Mouse (Mus musculus) C2C12 (cell line): ENCODE measurements around the gene Fam78b. TPM values are rescaled to one million over a fixed set of nuclear protein-coding genes. Genes with fewer than 3 reads are reported as not detected.

ENCODE experiments used
- H3K27me3 ChIP-seq: one replicate; pipeline ENCODE4 v1.6.1; 2011; ENCODE audit not compliant: control insufficient read depth, insufficient read depth, insufficient read length
- H3K36me3 ChIP-seq: one replicate; pipeline ENCODE4 v1.6.1; 2011; ENCODE audit not compliant: control insufficient read depth, insufficient read depth
- H3K4me3 ChIP-seq: one replicate; pipeline ENCODE4 v1.5.1; 2011; ENCODE audit warnings: mild to moderate bottlenecking, control low read depth; ENCODE audit not compliant: poor library complexity, insufficient read depth, severe bottlenecking
- H3K79me2 ChIP-seq: one replicate; pipeline ENCODE4 v1.6.1; 2011; ENCODE audit not compliant: control insufficient read depth, insufficient read depth
- H3K79me3 ChIP-seq: one replicate; pipeline ENCODE4 v1.6.1; 2011; ENCODE audit warnings: low read depth, control low read depth
- H3ac ChIP-seq: one replicate; pipeline ENCODE3; 2011; ENCODE audit warnings: low read depth; ENCODE audit not compliant: control insufficient read depth, insufficient read length
- CEBPB ChIP-seq: IDR thresholded peaks from one replicate; pipeline ENCODE4 v1.6.1; 2011; ENCODE audit warnings: low read depth, mild to moderate bottlenecking, control low read depth, moderate library complexity
- CTCF ChIP-seq: IDR thresholded peaks from one replicate; pipeline ENCODE4 v1.5.1; 2011; ENCODE audit not compliant: control insufficient read depth, insufficient read depth, insufficient read length
- FOSL1 ChIP-seq: IDR thresholded peaks from one replicate; pipeline ENCODE4 v1.8.0; 2011; ENCODE audit warnings: mild to moderate bottlenecking, low read length; ENCODE audit not compliant: poor library complexity, insufficient read depth, severe bottlenecking
- MAX ChIP-seq: IDR thresholded peaks from one replicate; pipeline ENCODE4 v1.6.1; 2011; ENCODE audit warnings: mild to moderate bottlenecking, control low read depth
- MYOD1 ChIP-seq: IDR thresholded peaks from one replicate; pipeline ENCODE4 v1.6.1; 2011; ENCODE audit warnings: low read depth; ENCODE audit not compliant: control insufficient read depth, insufficient read length
- MYOG ChIP-seq: IDR thresholded peaks from one replicate; pipeline ENCODE4 v1.6.1; 2011; ENCODE audit not compliant: control insufficient read depth, insufficient read length; ENCODE audit errors: extremely low read depth
- USF1 ChIP-seq: IDR thresholded peaks from one replicate; pipeline ENCODE4 v1.6.1; 2011; ENCODE audit warnings: low read depth, mild to moderate bottlenecking, control low read depth, moderate library complexity
- polyA plus RNA-seq: library from polyadenylated mRNA; unstranded; fragments of >200 nt; fragmentation: generic; extraction: Trizol; gene quantifications from one replicate; pipeline ENCODE4 v1.2.1, GENCODE M21; 2012; ENCODE audit warnings: missing spikeins

The Fam78b gene
- polyA plus RNA-seq, 1 experiment, result 5.2 TPM

DNA sequence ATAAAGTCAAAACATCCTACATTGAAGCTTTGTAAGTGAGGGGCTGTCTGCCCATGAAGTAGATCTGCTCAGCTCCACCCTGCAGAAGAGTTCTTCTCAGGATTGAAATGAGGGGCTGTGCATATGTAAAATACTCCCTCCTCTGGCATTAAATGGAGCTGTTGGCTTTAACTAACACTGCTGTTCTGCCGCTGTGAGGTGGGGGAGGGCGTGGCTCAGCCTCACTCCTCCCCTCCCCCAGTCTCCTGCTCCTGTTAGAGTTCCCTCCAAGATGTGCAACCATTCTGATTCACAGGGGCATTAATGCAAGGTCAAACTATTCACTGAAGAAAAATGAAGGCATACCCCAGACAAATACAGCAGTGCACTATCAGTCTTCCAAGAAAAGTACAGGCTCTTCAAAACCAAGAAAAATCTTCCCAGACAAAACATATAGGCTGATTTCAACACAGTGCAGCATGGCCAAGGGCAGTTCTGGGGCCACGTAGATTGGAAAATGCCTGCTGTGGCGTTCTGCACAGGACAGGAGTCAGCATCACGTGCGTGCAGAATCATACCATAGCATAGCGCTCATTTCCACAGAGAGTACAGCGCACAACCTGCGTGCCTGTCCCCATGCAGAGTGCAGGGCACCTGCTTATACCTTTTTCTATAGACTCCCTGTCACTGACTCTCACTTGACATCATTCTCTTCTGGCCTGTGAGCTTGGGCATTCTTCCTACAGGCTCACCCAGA, 58.5 kb downstream of the Fam78b start:
- Histone ChIP-seq H3K27me3 (no peaks in the 10 kb centered on the region), H3K36me3 (no peaks in the 10 kb centered on the region), H3ac (no peak overlapping the region), H3K4me3 (no peak overlapping the region), H3K79me2 (no peaks in the 10 kb centered on the region), H3K79me3 (no peaks in the 10 kb centered on the region)
- TF ChIP-seq CTCF (no peak), MYOG (no peak), USF1 (no peak), MYOD1 (no peak), CEBPB (no peak)

- H3K27me3 ChIP-seq, result no peaks in the 10 kb centered on the region
- TF ChIP-seq MYOD1 (no peak), MAX (no peak), MYOG (no peak), CEBPB (no peak), USF1 (no peak), FOSL1 (no peak), CTCF (no peak)
- H3K79me2 ChIP-seq, result no peaks in the 10 kb centered on the region
- H3K79me3 ChIP-seq, result no peaks in the 10 kb centered on the region
- H3K4me3 ChIP-seq, result no peak overlapping the region
- H3K36me3 ChIP-seq, result no peaks in the 10 kb centered on the region
- no peak overlapping the region for H3ac ChIP-seq
Measured at GRCm38 (mm10) chr1:167063971-167064370, 62.8 kb downstream of the Fam78b start.

DNA sequence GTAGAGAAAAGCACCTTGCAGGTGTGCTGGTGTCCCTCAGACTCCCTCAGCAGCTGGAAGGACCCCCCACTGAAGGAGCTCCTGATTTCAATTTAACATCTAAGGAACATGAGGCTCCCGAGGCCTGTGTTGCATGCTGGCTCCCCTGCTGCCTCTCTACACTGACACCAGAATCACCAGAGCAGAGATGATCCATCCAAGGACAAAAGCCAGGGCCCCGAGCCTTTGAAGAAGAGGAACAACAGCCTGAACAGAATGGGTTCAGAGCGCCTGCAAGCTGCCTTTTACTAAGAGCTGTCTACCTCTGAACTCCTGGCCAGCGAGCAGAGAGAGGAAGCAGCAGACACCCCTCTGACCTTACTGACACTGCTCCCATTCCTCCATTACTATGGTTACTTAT, 64.3 kb downstream of the Fam78b start:
- H3K36me3 ChIP-seq, result no peaks in the 10 kb centered on the region
- no peak overlapping the region for H3ac ChIP-seq
- H3K4me3 ChIP-seq, result no peak overlapping the region
- H3K27me3 ChIP-seq, result no peaks in the 10 kb centered on the region
- no peaks in the 10 kb centered on the region for H3K79me2 ChIP-seq
- TF ChIP-seq CTCF, result no peak
- H3K79me3 ChIP-seq, result no peaks in the 10 kb centered on the region

- no peak for TF ChIP-seq MYOD1
- no peak for TF ChIP-seq FOSL1
- no peak for TF ChIP-seq CTCF
- TF ChIP-seq MYOG, result no peak
- no peak for TF ChIP-seq MAX
- Histone ChIP-seq H3K36me3 (no peaks in the 10 kb centered on the region), H3K4me3 (no peak overlapping the region), H3K27me3 (no peaks in the 10 kb centered on the region), H3ac (no peak overlapping the region), H3K79me3 (no peaks in the 10 kb centered on the region), H3K79me2 (no peaks in the 10 kb centered on the region)
Measured at GRCm38 (mm10) chr1:167065986-167066385, 64.8 kb downstream of the Fam78b start.

GRCm38 (mm10) chr1:167066933-167067341, 65.7 kb downstream of the Fam78b start:
- TF ChIP-seq MYOG (no peak), MYOD1 (no peak), CEBPB (no peak), MAX (no peak), CTCF (no peak), USF1 (no peak), FOSL1 (no peak)
- Histone ChIP-seq H3ac (no peak overlapping the region), H3K36me3 (no peaks in the 10 kb centered on the region), H3K79me3 (no peaks in the 10 kb centered on the region), H3K79me2 (no peaks in the 10 kb centered on the region), H3K27me3 (no peaks in the 10 kb centered on the region), H3K4me3 (no peak overlapping the region)

- Histone ChIP-seq H3ac (no peak overlapping the region), H3K27me3 (no peaks in the 10 kb centered on the region), H3K79me3 (no peaks in the 10 kb centered on the region), H3K36me3 (no peaks in the 10 kb centered on the region), H3K79me2 (no peaks in the 10 kb centered on the region), H3K4me3 (no peak overlapping the region)
- TF ChIP-seq USF1, result no peak
- TF ChIP-seq MYOD1, result no peak
- no peak for TF ChIP-seq MAX
- TF ChIP-seq MYOG, result no peak
- TF ChIP-seq CEBPB, result no peak
- no peak for TF ChIP-seq CTCF
- TF ChIP-seq FOSL1, result no peak
Measured at GRCm38 (mm10) chr1:167069741-167070140, 68.5 kb downstream of the Fam78b start.
